ENCODE assay signal across 11 mouse cellular contexts in genomic region chr2:168107356-168107755, GRCm38 (mm10). TPM values are rescaled to one million over a fixed set of nuclear protein-coding genes. Genes with fewer than 3 reads are reported as not detected.
DNase-seq lines count a peak whose midpoint lies in the region; ATAC-seq and TF ChIP-seq lines count a peak whose summit lies in the region.
"Had no signal": no experiment of that assay in that cellular context is flagged by ENCODE, and none has a peak within 500 bp of the region (broad histone marks: within the 10 kb centered on the region; RNA-seq: fewer than 3 reads in every experiment).

No protein-coding gene starts in this region.

- 50% methylated on average over 15 of the region's 15 CpGs for WGBS in kidney, adult 2 months
- 80% methylated on average over 15 of the region's 15 CpGs for WGBS in kidney, embryonic 14.5 days
- 75% methylated on average over 15 of the region's 15 CpGs for WGBS in intestine, embryonic 15.5 days
- 41% methylated on average over 15 of the region's 15 CpGs for WGBS in neural tube, embryonic 14.5 days

- H3K9ac ChIP-seq in kidney, embryonic 14.5 days (ENCODE audit: low read depth, low read length), result no peak overlapping the region
- H3K9ac ChIP-seq in intestine, embryonic 15.5 days, result peak overlapping the region; percentile 23; the same call in 1 of the 2 replicates
- no peak overlapping the region for H3K9ac ChIP-seq in neural tube, embryonic 14.5 days (replicated peaks; ENCODE audit: low read depth, low read length)

- no peaks in the 10 kb centered on the region for H3K9me3 ChIP-seq in kidney, embryonic 14.5 days (ENCODE audit: control insufficient read depth, low read length)
- no peaks in the 10 kb centered on the region for H3K9me3 ChIP-seq in intestine, embryonic 15.5 days
- H3K9me3 ChIP-seq in neural tube, embryonic 14.5 days (ENCODE audit: control insufficient read depth, low read length), result no peaks in the 10 kb centered on the region

- no peaks in the 10 kb centered on the region for H3K36me3 ChIP-seq in kidney, adult 2 months (ENCODE audit: control insufficient read depth, insufficient read depth, low read length)
- no peaks in the 10 kb centered on the region for H3K36me3 ChIP-seq in kidney, embryonic 14.5 days (ENCODE audit: control insufficient read depth, insufficient read depth, low read length)
- no peaks in the 10 kb centered on the region for H3K36me3 ChIP-seq in intestine, embryonic 15.5 days
- H3K36me3 ChIP-seq in neural tube, embryonic 14.5 days (ENCODE audit: control insufficient read depth, insufficient read depth, low read length), result no peaks in the 10 kb centered on the region

- H3K4me1 ChIP-seq in kidney, adult 2 months (ENCODE audit: control insufficient read depth, insufficient read depth, low read length), result peaks cover 11% of the 10 kb centered on the region; the same call in 1 of the 2 replicates
- H3K4me1 ChIP-seq in kidney, embryonic 14.5 days (ENCODE audit: control insufficient read depth, insufficient read depth, low read length), result no peaks in the 10 kb centered on the region
- H3K4me1 ChIP-seq in intestine, embryonic 15.5 days (replicated peaks), result peaks cover 7% of the 10 kb centered on the region; the same call in 1 of the 2 replicates
- H3K4me1 ChIP-seq in neural tube, embryonic 14.5 days (ENCODE audit: control insufficient read depth, insufficient read depth, low read length), result peaks cover 5% of the 10 kb centered on the region; the same call in 1 of the 2 replicates

- H3K4me2 ChIP-seq in kidney, embryonic 14.5 days (replicated peaks; ENCODE audit: low read depth, low read length), result no peak overlapping the region
- H3K4me2 ChIP-seq in intestine, embryonic 15.5 days (replicated peaks), result peak overlapping the region; percentile 62; the same call in 1 of the 2 replicates
- peak overlapping the region; percentile 29; the same call in 1 of the 2 replicates for H3K4me2 ChIP-seq in neural tube, embryonic 14.5 days (ENCODE audit: low read depth, low read length)
- H3K4me2 ChIP-seq: liver, embryonic 11.5 days had no signal

- DNase-seq in cerebellum, postnatal 14 days, result peak; percentile 42 to 46
- no peak for DNase-seq in cerebellum, postnatal 25 days
- DNase-seq in kidney, adult 2 months, result peak; percentile 73
- no peak for DNase-seq in cerebellum, postnatal 4 days (ENCODE audit: low spot score in 2 of 2)
- DNase-seq in thymus, postnatal 14 days, result no peak
- DNase-seq: thymus, postnatal 4 days had no signal

- no peak for ATAC-seq in kidney, embryonic 14.5 days (ENCODE audit: low FRiP score, low TSS enrichment)
- ATAC-seq in intestine, embryonic 15.5 days, result no peak
- 0 out of 2 replicates have a peak, but pooled peaks have one; percentile 32 for ATAC-seq in neural tube, embryonic 14.5 days (ENCODE audit: low read depth)

- no peaks in the 10 kb centered on the region for H3K27me3 ChIP-seq in kidney, adult 2 months (replicated peaks; ENCODE audit: control insufficient read depth, insufficient read depth, low read length)
- no peaks in the 10 kb centered on the region for H3K27me3 ChIP-seq in kidney, embryonic 14.5 days (ENCODE audit: control insufficient read depth, insufficient read depth, low read length)
- H3K27me3 ChIP-seq in intestine, embryonic 15.5 days (replicated peaks), result no peaks in the 10 kb centered on the region
- no peaks in the 10 kb centered on the region for H3K27me3 ChIP-seq in neural tube, embryonic 14.5 days (ENCODE audit: control insufficient read depth, insufficient read depth, low read length)

- H3K27ac ChIP-seq in kidney, adult 2 months (ENCODE audit: insufficient read depth, low read depth, low read length), result peak overlapping the region; percentile 37; the same call in 1 of the 2 replicates
- no peak overlapping the region for H3K27ac ChIP-seq in kidney, embryonic 14.5 days (ENCODE audit: low read depth, low read length)
- 0 out of 2 replicates have a peak overlapping the region, but pooled peaks have one; percentile 84 for H3K27ac ChIP-seq in intestine, embryonic 15.5 days
- peak overlapping the region; percentile 55 for H3K27ac ChIP-seq in neural tube, embryonic 14.5 days (ENCODE audit: low read depth, low read length)
- H3K27ac ChIP-seq: macrophage had no signal

- no peak for TF ChIP-seq POLR2A in kidney, adult 2 months (IDR thresholded peaks at IDR 0.05; ENCODE audit: low read depth, low read length)

- no peak for TF ChIP-seq CTCF in kidney, adult 2 months (conservative IDR thresholded peaks at IDR 0.05; ENCODE audit: insufficient read depth, insufficient read length, low read depth, low read length)

- H3K4me3 ChIP-seq in kidney, adult 2 months (ENCODE audit: insufficient read depth, low read depth, low read length), result no peak overlapping the region
- H3K4me3 ChIP-seq in kidney, embryonic 14.5 days (ENCODE audit: low read length), result no peak overlapping the region
- H3K4me3 ChIP-seq in intestine, embryonic 15.5 days (replicated peaks), result no peak overlapping the region
- no peak overlapping the region for H3K4me3 ChIP-seq in neural tube, embryonic 14.5 days (ENCODE audit: low read depth, low read length)

RNA-seq across cellular contexts. Expression of gene Pard6b, which starts 26.6 kb away (rescaled TPM):
- 41.0 and 44.4 TPM in 2 replicates for polyA plus RNA-seq in kidney, adult 2 months (2012; rRNA removed)
- 9.7 and 22.0 TPM in 2 replicates for polyA plus RNA-seq in kidney, embryonic 14.5 days (2014; fragmentation: Nextera tagmentation; extraction: Ambion mirVana)
- 16.9 and 17.4 TPM in 2 replicates for polyA plus RNA-seq in intestine, embryonic 15.5 days (2015; fragmentation: Nextera tagmentation; extraction: Ambion mirVana)
- 8.5 and 11.2 TPM in 2 replicates for polyA plus RNA-seq in neural tube, embryonic 14.5 days (2014; fragmentation: Nextera tagmentation; extraction: Ambion mirVana)
- polyA plus RNA-seq: macrophage had no signal

Comparison
In these comparisons a context has a peak if more than half of its experiments do, and no peak if none do; other contexts are left out.
1. DNase-seq: peak in cerebellum, postnatal 14 days (2 of 2) and kidney, adult 2 months (single experiment); none in cerebellum, postnatal 25 days (0 of 2), cerebellum, postnatal 4 days (0 of 2) and thymus, postnatal 14 days (single experiment).